Mouse (Mus musculus) frontal cortex, postnatal 10 days (tissue): Measurements from ENCODE around the gene Plscr1.
A peak's percentile ranks its signal among the peaks of the same experiment; 100 is the strongest.

Source experiments
- DNase-seq, 2 experiments: peaks; one replicate each; pipeline ENCODE4 v3.0.0; 2022; ENCODE audit warnings: low spot score in 2 of 2, mixed read lengths in 1 of 2

The Plscr1 gene

DNA sequence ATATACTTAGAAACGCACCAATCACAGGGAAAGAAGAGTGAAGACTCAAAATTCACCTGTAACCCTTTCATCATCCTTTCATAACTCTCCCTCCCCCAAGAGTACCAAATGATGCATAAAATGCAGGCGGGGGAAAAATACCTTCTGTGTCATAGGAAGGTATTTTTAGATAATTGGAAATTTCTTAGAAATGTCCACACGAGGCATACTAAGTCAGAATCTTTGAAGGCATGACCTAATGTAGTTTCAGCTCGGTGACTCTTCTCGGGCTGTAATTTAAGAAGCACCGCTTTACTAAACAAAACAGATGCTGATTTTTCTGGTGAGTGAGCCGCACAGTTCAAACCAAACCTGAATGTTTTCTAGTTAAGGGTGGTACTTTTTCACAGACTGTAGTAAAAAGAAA, at the start of gene Plscr1:
TSS of gene Plscr1 (plus strand) at position 304 of the 406 bp plus-strand sequence.
- no peak for DNase-seq

GRCm38 (mm10) chr9:92204397-92204796, 45.2 kb upstream of the Plscr1 start:
- DNase-seq: no peak

DNA sequence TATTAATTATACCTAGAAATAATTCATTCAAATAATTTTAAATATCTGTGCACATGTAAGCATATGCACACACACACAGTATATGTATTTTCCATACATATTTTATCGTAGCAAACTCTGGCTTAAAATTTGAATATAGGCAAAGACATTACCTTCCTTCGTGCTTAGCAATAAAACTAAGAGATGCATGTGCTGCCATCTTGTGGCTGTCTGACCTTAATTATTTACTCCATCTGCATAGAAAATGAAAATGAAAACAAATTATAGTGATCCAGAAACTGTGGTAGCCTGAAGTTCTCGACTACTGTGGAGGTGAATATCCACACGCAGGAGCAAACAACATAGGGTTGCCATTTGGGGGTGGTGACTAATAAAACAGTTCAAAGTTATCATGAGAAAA, 42.2 kb upstream of the Plscr1 start:
- peak in 1 of 2 experiments; percentile 31 for DNase-seq

GRCm38 (mm10) chr9:92207757-92208156, 41.8 kb upstream of the Plscr1 start:
- DNase-seq: no peak

DNA sequence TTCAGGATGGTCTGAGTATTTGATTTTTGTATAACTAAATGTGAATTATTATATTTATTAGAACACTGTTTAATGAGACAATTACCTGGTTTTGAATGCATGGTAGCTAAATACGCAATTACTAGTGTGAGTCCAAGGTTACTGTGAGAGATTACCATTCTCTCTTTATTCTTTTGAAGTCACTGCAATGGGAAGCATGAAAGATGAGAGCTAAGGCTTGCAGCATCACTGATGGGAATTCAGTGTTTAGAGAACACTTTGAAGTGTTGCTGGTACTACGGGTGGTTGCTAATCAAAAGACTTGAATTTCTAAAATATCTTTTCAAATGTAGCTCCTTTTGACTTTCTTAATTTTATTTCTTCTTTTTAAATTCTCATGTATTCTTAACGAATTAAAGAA, 39.7 kb upstream of the Plscr1 start:
- no peak for DNase-seq

DNA sequence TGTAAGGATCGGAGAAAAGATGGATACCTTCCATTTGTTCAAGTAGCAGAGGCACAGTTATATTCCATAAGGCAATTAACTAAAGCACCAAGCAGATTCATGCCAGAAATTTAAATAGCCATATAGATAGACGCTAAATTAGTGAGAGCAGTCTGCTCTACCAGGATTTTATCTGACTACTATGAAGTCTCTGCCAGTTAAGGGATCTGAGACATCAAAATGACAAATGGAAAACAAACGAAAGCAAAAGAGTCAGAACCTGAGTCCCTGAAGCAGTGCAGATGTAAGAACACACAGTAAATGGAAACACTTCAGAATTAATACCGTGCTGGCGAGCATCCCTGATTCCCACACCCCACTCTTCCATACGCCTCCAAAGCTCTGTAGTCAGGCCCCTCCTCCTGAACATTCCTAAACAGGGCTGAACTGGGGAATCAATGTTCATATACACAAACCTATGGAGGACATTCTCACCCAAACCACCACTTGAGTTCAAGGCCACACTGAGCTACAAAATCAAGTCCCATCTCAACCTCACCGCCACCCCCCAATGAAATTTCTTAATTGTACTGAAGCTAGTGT, 39.1 kb upstream of the Plscr1 start:
- DNase-seq: no peak

- DNase-seq: no peak
These were observed 38.5 kb upstream of the Plscr1 start for GRCm38 (mm10) chr9:92211048-92211447.

- no peak for DNase-seq
These were observed 32.1 kb upstream of the Plscr1 start for GRCm38 (mm10) chr9:92217484-92217883.

GRCm38 (mm10) chr9:92217896-92218295, 31.7 kb upstream of the Plscr1 start:
- DNase-seq: no peak

DNA sequence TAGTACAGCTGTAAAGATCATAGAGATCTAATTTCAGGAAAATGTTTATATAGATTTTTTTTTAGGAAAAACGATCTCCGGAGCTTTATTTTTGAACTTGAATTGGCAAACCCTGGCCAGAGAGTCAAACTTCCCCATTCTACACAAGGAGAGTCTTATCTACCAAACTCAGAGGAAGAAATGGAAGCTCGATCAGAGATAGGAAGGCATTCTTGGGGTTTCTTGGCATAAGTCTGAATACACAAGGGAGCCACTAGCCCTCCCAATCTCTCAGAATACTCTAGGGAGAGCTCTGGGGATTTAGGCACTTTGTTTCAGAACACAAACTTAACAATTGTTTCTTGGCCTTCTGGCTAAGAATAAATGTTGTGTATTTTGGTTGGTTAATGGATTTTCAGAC, 29.4 kb upstream of the Plscr1 start:
- DNase-seq: no peak

- no peak for DNase-seq
These were observed 28.1 kb upstream of the Plscr1 start for GRCm38 (mm10) chr9:92221480-92221879.

- DNase-seq: no peak
These were observed 24.8 kb upstream of the Plscr1 start for GRCm38 (mm10) chr9:92224598-92225231.

GRCm38 (mm10) chr9:92226127-92226655, 23.4 kb upstream of the Plscr1 start:
- DNase-seq: no peak

DNA sequence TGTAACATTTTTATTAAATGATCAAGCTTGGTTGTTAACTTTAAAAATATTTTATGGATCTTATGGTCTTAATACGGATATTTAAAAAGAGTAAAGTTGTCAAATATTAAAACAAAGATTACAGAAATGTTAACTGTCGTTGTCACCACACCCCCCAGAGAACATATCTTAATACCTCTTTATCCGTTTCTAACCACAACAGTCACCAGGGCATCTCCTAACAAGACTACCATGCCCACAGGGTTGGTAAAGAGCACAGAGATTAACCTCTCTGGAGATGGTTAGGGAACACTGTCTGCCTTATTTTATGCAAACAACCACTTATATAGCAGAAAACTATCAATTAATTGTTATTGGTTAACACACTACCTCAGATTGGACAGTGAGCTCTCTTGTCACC, 22.8 kb upstream of the Plscr1 start:
- no peak for DNase-seq

GRCm38 (mm10) chr9:92228867-92229832, 20.4 kb upstream of the Plscr1 start:
- no peak for DNase-seq

- no peak for DNase-seq
These were observed 19.7 kb upstream of the Plscr1 start for GRCm38 (mm10) chr9:92229833-92230205.

- DNase-seq: no peak
These were observed 14.6 kb upstream of the Plscr1 start for GRCm38 (mm10) chr9:92234901-92235458.

GRCm38 (mm10) chr9:92248773-92249446, 640 bp upstream of the Plscr1 start:
- DNase-seq: no peak

GRCm38 (mm10) chr9:92249987-92250772, 630 bp downstream of the Plscr1 start:
- DNase-seq: peak; percentile 11 to 41

DNA sequence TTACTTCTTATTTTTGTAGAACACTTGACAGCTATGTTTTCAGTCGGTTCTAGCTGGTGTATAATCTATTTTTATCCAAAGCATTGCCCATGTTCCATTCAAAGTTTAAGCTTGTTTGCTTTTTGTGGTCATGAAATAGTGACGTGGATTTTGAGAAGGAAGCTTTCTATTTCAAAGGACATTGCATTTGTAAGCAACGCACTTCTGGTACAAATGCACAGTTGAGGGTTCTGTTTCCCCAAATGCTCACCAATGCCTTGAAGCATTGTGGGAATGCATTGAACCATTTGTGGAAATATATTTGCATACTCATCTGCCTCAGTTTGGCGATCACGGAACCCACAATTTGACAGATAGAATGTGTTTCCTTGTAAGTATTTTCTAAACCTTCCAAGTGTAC, 3.2 kb downstream of the Plscr1 start:
- no peak for DNase-seq
